Mouse (Mus musculus): ENCODE measurements around the gene Slc25a28.
A peak's percentile ranks its signal among the peaks of the same experiment; 100 is the strongest.

Gene Slc25a28

GRCm38 (mm10) chr19:43675525-43676400, 1.1 kb upstream of the Slc25a28 start:
- no peak for DNase-seq

GRCm38 (mm10) chr19:43674316-43674689, 378 bp downstream of the Slc25a28 start:
- DNase-seq, result no peak

GRCm38 (mm10) chr19:43673513-43674315, 967 bp downstream of the Slc25a28 start:
- DNase-seq, result no peak

GRCm38 (mm10) chr19:43671054-43671453, 3.6 kb downstream of the Slc25a28 start:
- no peak for DNase-seq

GRCm38 (mm10) chr19:43669136-43669759, 5.4 kb downstream of the Slc25a28 start:
- no peak for DNase-seq

- DNase-seq, result no peak
Observed at GRCm38 (mm10) chr19:43667430-43667809, 7.3 kb downstream of the Slc25a28 start.

GRCm38 (mm10) chr19:43666661-43667429, 7.8 kb downstream of the Slc25a28 start:
- no peak for DNase-seq

- DNase-seq, result no peak
Observed at GRCm38 (mm10) chr19:43665441-43666048, 9.1 kb downstream of the Slc25a28 start.

- DNase-seq, result no peak
Observed at GRCm38 (mm10) chr19:43663471-43663870, 11.2 kb downstream of the Slc25a28 start.

- peak; percentile 58 for DNase-seq
Observed at GRCm38 (mm10) chr19:43662176-43662967, 12.3 kb downstream of the Slc25a28 start.

GRCm38 (mm10) chr19:43660774-43661173, 13.9 kb downstream of the Slc25a28 start:
- DNase-seq, result no peak

GRCm38 (mm10) chr19:43659632-43660031, 15.0 kb downstream of the Slc25a28 start:
- DNase-seq, result no peak

- DNase-seq, result no peak
Observed at GRCm38 (mm10) chr19:43655735-43656492, 18.8 kb downstream of the Slc25a28 start.

GRCm38 (mm10) chr19:43651241-43651785, 23.4 kb downstream of the Slc25a28 start:
- DNase-seq, result no peak

- no peak for DNase-seq
Observed at GRCm38 (mm10) chr19:43648343-43648742, 26.3 kb downstream of the Slc25a28 start.

GRCm38 (mm10) chr19:43647261-43647660, 27.4 kb downstream of the Slc25a28 start:
- DNase-seq, result no peak

GRCm38 (mm10) chr19:43646852-43647251, 27.8 kb downstream of the Slc25a28 start:
- no peak for DNase-seq

- DNase-seq, result no peak
Observed at GRCm38 (mm10) chr19:43645508-43645907, 29.2 kb downstream of the Slc25a28 start.

GRCm38 (mm10) chr19:43642843-43643242, 31.8 kb downstream of the Slc25a28 start:
- no peak for DNase-seq

GRCm38 (mm10) chr19:43641833-43642232, 32.8 kb downstream of the Slc25a28 start:
- no peak for DNase-seq

Data from kidney, adult 11 months (tissue).